Mouse (Mus musculus) central nervous system, embryonic 14 days (tissue): ENCODE measurements around the gene Ddx19b. TPM values are rescaled to one million over a fixed set of nuclear protein-coding genes. Genes with fewer than 3 reads are reported as not detected.

Experiments used
- polyA plus RNA-seq: library from polyadenylated mRNA; depleted of rRNA; stranded (reverse); fragments of >200 nt; gene quantifications from 2 replicates; pipeline ENCODE4 v1.2.3, GENCODE M21; 2012; rRNA removed

Ddx19b gene
- polyA plus RNA-seq, result 10.9 and 11.2 TPM in 2 replicates

DNA sequence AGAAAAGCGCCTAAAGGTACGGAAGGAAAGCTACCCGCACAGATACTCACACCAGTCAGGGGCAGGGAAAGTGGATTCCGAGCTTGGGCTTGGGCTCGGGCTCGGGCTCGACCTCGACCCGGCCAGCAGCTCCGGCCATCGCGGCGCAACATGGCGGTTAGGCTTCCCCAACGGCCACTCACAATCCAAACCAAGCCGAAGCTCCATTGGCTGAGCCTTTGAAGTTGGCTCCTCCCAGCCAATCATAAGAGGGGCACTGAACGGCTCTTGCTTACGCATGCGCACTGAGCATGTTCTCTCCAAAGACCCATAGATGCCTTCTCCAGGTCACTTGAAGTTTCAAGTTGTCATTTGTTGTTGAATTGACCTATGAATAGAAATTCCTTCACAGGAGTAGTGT is at the start of gene Ddx19b:
TSS of gene Ddx19b (minus strand) at position 180 of the 400 bp plus-strand sequence.

DNA sequence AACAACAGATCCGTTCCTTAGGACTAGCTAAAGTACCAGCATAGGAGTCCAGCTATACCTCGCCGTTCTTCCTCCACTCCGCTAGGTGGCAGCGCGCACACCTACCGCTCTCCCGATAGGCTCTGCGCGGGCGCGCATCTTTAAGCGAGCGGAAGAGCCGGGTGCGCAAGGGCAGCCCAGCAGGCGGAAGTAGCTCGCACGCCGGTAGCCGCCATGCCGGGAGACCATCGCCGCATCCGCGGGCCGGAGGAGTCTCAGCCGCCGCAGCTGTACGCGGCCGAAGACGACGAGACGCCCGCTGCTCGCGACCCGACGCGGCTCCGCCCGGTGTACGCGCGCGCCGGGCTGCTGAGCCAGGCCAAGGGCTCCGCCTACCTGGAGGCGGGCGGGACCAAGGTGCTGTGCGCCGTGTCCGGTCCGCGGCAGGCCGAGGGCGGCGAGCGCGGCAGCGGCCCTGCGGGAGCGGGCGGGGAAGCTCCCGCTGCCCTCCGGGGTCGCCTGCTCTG is 24.7 kb upstream of the Ddx19b start, which contains the start of gene Exosc6:
TSS of gene Exosc6 (plus strand) at position 182 of the 506 bp plus-strand sequence.

DNA sequence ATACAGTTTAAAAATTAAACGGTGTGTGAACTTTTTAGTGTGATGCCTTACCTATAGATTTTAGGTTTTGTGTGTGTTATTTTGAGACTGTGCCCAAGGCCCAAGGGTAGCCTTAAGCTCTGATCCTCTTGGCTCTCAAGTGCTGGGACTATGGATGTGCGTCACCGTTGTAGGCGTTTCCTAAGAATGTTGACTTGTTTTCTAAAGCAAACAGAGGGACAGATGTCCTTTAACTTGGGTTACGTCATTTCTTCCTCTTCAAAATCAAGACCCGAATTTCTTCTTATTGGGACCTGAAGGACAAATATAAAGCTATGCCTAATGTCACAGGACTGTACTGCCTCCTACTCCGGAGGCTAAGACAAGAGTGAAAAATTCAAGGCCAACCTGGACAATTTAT is 1.4 kb upstream of the Ddx19b start, which contains the start of gene Aars:
TSS of gene Aars (plus strand) at position 229 of the 400 bp plus-strand sequence.

DNA sequence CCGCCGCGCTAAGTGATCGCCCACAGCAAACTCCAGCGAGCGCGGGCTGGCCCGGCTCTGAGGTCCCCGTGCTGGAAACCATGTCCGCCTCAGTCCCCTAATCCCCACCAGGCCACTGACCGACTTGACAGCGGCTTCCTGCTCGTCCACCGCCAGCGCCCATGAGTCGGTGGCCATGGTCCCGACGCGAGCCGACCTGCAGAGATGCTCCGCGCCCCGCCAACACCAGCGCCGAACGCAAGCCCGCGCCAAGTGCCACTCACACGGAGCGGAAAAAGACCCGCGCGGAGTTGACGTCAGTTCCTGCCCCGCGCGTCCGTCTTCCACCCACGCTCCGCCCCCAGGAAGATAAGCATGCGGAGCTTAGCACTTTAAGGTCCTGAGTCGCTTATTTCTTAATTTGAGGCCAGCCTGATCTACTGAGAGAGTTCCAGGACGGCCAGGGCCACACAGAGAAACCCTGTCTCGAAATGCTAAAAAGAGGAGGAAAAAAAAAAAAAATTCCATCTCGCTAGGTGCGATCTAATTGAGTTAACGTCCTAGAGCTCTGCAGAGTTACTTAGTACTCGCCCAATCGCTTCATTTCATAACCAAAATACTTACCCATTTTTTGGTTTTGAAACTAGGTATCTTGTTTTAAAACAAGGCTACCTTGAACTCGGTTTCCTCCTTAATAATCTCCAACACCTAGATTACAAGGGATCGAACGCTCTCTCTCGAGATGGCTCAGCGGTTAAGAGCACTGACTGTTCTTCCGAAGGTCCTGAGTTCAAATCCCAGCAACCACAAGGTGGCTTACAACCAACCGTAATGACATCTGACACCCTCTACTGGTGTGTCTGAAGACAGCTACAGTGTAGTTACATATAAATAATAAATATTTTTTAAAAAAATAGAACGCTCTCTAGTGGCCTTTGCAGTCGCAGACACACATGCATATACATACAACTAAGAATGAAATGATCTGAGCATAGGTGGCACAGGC is 33.7 kb downstream of the Ddx19b start, which contains the start of gene Ddx19a:
TSS of gene Ddx19a (minus strand) at position 254 of the 985 bp plus-strand sequence.

Other genes with a start within 250 kb of the Ddx19b start
- 3.3 and 4.1 TPM in 2 replicates for gene Il34, start 225.8 kb downstream of the Ddx19b start, polyA plus RNA-seq
- gene Cog4, start 185.2 kb downstream of the Ddx19b start, polyA plus RNA-seq, result 42.6 and 45.9 TPM in 2 replicates
- 87.9 and 95.3 TPM in 2 replicates for gene Sf3b3, start 185.0 kb downstream of the Ddx19b start, polyA plus RNA-seq
- gene Fuk, start 129.3 kb downstream of the Ddx19b start, polyA plus RNA-seq, result 13.1 and 13.6 TPM in 2 replicates
- gene St3gal2, start 111.8 kb downstream of the Ddx19b start, polyA plus RNA-seq, result 26.0 and 27.0 TPM in 2 replicates
- 53.2 and 53.8 TPM in 2 replicates for gene Ddx19a, start 34.0 kb downstream of the Ddx19b start, polyA plus RNA-seq
- gene Aars, start 1.4 kb upstream of the Ddx19b start, polyA plus RNA-seq, result 66.6 and 67.7 TPM in 2 replicates
- gene Exosc6, start 24.6 kb upstream of the Ddx19b start, polyA plus RNA-seq, result not detected in 2 replicates
- 0.57 and 1.6 TPM in 2 replicates for gene Clec18a, start 60.7 kb upstream of the Ddx19b start, polyA plus RNA-seq
- 10.1 and 11.1 TPM in 2 replicates for gene Pdpr, start 62.9 kb upstream of the Ddx19b start, polyA plus RNA-seq
- gene Glg1, start 227.5 kb upstream of the Ddx19b start, polyA plus RNA-seq, result 49.2 and 52.5 TPM in 2 replicates